Mouse (Mus musculus) mouse trophoblast stem cell (cell line): ENCODE data around the gene Gtpbp3.
"Not testable (repeated sequence)": the region's sequence is repeated elsewhere in the genome, so short reads cannot be mapped to it uniquely, and the experiment has no call there.

ENCODE experiments used
- in situ Hi-C, 2 experiments: fragments of 300-500 bp; cut with MseI, MboI; formaldehyde crosslinking; loops; 2 replicates in 1 of 2; 3 replicates in 1 of 2; pipeline ENCODE4 v1.15.1; 2025

Gene Gtpbp3

DNA sequence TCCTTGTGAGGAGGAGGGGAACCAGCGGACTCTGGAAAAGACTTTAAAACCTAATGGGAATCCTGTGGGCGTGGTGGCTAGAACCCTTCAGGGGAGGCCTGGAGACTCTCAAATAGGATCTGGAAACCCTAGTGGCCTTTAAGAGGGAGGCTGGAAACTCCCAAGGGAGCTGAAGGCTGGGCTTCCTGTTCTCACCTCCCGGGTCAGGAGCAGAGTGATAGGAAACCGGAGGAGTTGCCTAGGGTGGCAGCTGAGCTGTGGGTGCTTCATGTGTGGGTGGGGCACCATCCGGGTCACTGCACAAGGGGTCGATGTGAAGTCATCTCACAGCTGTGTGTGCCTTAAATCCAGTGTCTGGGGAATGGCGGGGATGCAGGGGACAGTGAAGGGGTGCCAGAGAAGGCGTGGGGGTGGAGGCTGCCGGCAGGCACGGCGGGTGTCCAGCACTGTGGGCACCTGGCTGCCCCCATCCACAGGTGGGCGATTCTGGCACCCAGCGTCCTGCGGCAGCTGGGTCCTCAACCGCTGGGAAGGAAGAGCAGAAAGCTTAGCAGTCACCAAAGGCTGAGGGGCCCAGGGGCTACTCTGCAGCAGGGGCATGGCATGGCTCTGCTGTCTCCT, 10.1 kb downstream of the Gtpbp3 start:
- in situ Hi-C loops, result no loop called here

DNA sequence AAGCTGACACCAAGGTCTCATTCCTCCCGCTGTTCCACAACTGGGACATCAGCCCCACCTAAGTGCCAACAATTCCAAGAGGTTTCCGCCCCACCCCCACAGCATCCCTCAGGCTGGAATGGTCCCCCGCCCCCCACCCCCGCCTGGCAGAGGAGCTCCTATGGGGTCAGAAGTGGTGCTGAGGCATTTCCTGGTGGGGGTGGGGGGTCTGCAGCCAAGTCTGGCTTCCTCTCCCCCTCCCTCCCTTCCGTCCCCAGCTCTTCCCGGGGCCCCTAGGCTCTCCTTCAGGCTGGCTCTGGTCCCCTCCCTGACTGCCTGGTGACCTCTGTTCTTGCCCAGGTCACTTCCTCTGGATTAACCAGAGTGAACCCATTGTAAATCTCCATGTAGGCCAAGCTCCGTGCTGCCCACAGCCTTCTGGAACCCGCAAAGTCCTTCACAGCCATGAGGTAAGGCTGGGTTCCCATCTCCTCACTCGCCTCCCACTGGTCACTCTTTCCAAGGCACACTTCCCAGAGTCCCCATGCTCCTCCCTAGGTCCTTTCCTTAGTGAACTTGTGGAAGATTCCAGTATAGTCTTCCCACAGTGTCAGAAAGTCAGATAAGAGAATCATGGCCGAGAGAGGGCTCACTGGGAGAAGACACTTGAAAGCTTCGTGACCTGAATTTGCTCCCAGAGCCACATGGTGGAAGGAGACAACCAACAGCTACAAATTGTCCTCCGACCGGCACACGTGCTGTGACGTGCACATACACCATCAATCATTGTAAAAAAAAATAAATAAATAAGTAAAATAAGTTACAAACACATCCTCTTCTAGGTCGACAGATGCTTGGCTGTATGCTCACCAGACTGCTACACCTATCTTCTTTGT, 11.2 kb downstream of the Gtpbp3 start:
- in situ Hi-C loops, result no loop called here

DNA sequence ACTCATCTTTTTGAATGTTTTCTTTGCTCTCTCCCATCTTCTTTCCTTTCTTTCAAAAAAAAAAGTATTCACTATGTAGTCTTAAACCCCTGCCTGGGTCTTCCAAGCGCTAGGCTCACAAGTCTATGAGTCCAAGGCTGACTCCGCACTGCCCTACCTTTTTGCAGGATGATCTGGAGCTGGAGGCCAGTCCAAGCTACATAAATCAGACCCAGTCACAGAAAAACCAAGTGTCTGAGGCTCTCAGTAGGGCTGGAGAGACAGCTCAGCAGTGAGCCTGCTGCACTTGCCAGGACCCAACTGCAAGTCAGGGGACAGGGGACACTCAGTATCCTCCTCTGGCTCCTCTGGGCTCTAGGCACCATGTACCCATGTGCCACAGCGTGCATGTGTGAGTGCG, 16.4 kb downstream of the Gtpbp3 start:
- in situ Hi-C loops, result no loop called here

DNA sequence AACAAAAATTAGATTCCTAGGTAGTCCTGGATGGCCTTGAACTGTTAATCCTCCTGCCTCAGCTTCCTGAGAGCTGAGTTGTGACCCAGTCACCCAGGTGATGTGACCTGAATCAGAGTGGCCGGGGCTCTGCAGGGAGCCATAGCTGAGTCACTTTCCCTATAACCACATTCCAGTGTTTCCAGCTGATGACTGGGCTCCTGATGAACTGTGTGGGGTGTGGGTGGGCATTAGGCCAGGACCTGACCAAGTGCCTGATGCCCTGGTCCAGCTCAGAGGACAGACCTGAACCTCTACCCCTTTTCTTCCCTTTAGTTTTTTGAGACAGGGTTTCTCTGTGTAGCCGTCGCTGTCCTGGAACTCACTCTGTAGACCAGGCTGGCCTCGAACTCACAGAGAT, 17.4 kb downstream of the Gtpbp3 start:
- in situ Hi-C loops, result no loop called here

DNA sequence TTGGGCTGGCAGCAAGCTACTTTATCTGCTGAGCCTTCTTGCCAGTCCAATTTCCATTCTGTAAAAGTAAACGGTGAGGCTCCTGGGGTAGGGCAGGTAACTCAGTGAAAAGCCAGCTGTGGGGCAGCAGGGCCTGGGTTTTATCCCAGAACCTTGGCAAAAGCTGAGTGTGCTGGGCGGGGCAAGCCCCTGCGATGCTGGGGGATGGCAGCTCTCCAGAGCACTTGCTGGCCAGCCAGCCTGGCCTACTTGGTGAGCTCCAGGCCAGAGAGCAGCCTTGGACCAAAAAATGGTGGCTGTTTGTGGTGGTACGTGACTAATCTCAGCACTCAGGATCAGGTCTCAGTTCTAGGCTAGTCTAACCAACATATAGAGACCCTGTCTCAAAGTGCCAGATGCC, 18.1 kb downstream of the Gtpbp3 start:
- in situ Hi-C loops, result no loop called here

DNA sequence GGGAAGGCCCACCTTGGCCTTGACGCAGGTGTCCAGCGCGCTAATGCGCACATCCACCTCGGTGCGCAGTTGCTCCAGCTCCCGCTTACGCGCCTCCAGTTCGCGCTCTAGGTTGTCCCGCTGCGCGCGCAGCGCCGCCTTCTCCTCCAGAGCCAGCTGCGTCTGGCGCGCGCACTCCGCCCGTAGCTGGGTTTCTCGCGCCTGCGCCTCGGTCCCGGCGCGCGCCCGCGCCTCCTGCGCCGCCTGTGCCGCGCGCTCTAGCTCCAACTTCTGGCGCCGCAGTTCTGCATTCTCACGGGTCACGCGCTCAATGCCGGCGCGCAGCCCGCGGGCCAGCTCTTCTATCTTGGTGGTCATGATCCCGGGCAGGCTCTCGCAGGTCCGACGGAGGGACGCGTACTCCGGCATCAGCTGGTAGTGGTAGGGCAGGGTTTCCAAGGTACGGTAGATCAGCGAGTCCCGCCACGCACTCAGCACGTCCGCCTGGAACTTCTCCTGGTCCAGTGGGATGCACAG, 19.7 kb downstream of the Gtpbp3 start:
- in situ Hi-C loops, result no loop called here

DNA sequence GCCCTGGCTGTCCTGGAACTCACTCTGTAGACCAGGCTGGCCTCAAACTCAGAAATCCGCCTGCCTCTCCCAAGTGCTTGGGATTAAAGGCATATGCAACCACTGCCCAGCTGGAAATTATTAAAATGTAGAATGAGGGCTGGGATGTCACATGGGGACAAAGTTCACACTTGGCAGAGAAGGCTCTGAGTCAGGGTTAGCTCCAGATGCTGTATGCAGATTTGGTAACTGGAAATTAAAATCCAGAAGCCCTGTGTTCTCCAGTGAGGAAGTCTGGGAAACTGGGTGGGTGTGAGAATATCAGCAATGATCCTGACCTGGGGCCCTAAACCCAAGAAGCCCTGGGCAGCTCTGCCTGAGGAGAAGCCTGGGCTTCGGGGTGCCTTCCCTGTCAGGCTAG, 21.4 kb downstream of the Gtpbp3 start:
- in situ Hi-C loops, result no loop called here

DNA sequence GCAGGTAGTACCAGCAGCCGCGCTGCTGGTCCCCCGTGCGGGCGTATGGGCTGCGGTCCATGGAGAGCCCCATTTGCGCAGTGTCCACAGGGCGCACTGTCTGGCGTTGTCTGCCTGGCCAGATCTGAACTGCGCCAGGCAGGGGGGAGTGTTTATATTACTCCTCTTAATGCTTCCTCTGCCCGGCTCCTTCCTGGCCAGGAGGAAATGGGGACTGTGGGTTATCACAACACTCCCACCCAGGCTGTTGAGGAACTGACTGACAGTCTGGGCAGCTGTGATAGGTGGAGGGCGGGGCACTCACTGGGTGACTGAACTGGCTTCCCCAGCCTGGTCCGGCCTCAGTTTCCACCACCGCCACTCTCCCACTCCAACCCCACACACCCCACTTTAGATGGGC, 23.7 kb downstream of the Gtpbp3 start, which contains the start of gene Plvap:
Plvap (minus strand) TSS at position 109 of the 400 bp plus-strand sequence.
- in situ Hi-C loops, result no loop called here

DNA sequence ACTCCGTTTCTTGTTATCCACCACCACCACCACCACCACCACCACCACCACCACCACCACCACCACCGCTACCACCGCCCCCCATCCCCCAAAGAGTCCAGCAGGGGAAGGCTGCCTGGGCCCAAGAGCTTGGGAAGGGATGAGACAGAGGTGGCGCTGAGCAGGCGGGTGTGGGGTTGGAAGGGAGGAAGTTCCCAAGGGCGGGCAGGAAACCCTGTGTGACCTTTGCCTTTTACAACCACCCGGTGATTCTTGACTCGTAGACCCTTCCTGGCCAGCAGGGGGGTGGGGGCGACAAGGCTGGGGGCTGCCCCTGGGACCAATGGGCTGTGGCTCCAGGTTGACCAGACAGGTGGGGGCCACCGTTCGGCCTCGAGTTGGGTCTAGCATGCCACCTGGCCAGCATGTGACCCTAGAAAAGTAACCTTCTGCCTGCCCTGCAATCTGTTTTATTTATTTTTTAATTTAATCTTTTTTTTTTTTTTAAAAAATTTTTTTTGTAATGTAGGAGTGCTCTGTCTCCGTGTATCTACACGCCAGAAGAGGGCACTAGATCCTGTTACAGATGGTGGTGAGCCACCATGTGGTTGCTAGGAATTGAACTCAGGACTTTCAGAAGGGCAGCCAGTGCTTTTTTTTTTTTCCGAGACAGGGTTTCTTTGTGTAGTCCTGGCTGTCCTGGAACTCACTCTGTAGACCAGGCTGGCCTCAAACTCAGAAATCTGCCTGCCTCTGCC, 25.3 kb downstream of the Gtpbp3 start:
- in situ Hi-C loops, result no loop called here

DNA sequence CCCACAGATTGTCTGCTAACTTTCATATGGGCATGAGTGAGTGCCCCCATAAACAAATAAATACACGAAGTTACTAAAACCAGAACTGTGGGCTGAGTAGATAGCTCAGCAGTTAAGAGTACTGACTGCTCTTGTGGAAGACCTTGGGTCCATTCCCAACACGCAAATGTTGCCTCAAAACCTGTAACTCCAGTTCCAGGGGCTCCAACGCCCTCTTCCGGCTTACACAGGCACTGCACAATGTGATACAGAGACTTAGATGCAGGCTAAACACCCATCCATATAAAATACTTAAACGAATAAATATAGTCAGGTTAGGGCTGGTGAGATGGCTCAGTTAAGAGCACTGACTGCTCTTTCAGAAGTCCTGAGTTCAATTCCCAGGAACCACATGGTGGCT, 27.1 kb downstream of the Gtpbp3 start:
- in situ Hi-C loops, result no loop called here

DNA sequence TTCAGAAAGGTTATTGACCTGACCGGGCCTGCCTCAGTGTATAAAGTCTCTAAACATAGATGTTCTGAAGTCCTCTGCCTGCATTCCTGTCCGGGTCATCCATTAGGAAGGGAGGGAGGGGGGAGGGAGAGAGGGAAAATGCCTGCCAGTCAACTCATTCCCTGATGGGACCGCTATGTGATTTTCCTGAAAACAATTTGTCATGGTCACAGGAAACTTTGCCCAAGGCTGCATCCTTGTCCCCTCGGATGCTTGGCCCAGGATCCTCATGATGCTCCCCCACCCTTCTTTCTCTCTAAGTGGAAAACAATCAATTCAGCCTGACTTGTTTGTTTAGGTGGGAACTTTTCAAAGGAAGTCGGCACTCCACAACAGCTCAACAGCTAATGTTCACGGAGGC, 28.9 kb downstream of the Gtpbp3 start:
- in situ Hi-C loops, result no loop called here

DNA sequence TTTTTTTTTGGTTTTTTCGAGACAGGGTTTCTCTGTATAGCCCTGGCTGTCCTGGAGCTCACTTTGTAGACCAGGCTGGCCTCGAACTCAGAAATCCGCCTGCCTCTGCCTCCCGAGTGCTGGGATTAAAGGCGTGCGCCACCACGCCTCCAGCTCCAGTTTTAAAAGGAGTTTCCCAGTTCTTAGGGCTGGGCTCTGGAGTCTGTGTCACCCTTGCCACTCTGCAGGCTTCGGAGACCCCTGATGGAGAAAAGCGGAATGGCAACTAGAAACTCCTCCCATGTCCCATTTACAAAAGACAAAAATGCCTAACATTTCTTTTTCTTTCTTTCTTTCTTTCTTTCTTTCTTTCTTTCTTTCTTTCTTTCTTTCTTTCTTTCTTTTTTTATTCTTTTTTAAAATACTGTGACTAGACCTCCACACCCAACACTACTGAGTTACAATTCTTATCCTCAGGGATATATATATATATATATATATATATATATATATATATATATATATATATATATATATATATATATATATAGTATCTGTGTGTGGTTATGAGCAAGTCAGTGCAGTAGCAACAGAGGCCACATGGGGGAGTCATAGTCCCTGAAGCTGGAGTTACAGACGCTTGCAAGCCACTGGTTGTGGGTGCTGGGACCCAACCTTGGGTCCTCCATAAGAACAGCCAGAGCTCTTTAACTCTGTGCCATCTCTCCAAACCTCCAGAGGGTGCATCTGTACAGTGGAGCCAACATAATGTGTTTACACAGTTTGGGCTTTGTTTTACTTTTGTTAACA, 31.3 kb downstream of the Gtpbp3 start:
- in situ Hi-C loops, result not testable (repeated sequence)

DNA sequence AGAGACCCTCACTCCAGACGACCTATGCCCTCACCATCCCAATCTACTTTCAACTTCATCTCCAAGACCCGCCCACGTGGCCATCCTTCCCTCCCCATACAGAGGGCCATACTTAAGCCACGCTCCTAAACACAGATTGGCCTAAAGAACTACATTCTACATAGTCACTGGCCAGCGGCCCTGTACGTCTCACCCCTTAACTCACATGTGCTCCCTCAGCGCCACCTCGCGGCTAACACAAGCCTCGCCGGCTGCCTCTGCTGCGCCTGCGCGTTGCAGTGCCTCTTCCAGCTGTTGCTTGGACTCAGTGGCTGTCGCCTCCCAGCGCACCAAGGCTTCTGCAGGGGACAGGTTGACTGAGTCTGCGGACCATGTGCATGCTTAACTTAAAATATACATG, 33.7 kb downstream of the Gtpbp3 start:
- in situ Hi-C loops, result no loop called here

DNA sequence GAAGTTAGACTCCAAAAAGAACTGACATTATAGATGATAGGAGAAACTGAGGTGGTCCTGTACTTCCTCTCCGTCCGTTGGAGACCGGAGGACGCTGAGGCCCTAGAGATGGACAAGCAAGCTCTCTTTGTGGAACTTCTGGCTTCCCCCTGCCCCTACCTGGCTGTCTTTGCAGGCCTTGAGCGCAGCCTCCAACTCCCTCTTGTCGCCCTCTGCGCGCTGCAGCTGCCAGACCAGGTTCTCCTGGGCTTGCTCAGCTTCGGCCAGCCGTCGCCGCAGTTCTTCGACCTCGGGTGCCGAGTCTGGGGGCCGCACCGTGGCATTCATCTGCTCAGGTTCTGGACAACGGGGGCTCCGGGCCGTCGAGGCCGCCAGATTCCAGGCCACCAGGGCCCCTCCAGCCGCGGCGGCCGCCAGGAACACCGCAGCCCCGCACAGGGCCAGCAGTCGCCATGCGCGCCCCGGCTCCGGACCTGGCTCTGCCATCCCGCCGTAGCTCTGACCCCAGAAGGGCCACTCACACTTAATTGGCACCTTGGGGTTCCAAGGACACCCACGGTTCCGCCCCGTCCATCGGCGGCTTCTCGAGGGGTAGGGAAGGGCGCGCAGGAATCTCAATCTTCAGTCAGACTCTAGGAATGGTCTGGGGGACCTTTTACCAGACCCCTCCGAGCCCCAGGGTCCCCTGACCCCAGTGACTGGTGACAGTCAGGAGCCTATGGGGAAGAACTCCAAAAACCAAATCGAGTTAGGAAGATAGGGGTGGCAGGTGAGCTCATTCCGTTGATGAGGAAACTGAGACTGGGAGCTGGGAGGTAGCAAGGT, 37.5 kb downstream of the Gtpbp3 start, which contains the start of gene Ccdc194:
Ccdc194 (minus strand) TSS at position 486 of the 825 bp plus-strand sequence.
- in situ Hi-C loops, result no loop called here

DNA sequence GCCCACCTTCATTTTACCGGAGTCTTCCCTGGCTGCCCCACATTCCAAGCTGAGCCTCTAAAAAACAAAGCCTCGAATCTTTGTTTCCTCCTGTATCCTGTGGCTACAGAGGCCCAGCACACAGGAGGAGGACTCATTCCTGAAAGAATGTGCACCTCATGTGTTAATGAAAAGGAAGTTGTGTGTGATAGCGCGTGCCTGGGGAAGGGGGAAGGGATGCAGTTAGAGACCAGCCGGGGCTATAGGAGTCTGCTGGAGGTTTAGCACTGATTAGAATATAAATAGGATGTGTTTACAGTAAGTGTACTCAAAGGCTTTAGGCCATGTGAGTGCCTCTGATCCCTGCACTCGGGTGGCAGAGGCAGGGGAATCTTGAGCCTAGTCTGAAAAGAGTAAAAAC, 38.4 kb downstream of the Gtpbp3 start:
- in situ Hi-C loops, result no loop called here

DNA sequence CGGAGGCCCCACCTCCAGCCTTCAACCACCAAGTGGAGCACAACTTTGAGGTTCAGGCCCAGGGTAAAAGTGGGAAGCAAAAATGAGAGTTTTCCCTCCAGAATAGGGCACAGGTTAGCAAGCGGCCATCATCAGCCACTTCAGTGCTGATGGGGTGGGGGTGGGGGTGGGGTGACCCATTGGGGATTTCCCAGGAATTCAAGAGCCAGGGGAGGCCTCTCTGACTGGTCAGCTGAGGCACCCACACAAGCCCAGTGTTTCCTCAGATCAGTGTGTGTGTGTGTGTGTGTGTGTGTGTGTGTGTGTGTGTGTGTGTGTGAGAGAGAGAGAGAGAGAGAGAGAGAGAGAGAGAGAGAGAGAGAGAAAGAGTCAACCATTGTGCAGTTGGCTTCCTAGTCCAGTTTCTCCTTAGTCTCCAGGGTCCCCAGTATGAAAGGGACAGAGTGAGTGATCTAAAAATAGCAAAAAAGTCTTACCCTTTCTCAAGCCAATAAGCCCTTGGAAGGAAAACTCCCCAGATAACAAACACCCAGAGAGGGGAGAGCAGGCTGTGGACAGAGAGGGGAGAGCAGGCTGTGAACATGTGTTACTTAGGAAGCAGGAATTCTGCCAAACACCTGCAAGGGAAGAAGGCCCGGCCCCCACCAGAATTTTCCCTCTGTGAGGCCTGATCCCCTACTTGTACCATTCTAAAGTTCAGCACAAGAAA, 39.4 kb downstream of the Gtpbp3 start:
- in situ Hi-C loops, result no loop called here

DNA sequence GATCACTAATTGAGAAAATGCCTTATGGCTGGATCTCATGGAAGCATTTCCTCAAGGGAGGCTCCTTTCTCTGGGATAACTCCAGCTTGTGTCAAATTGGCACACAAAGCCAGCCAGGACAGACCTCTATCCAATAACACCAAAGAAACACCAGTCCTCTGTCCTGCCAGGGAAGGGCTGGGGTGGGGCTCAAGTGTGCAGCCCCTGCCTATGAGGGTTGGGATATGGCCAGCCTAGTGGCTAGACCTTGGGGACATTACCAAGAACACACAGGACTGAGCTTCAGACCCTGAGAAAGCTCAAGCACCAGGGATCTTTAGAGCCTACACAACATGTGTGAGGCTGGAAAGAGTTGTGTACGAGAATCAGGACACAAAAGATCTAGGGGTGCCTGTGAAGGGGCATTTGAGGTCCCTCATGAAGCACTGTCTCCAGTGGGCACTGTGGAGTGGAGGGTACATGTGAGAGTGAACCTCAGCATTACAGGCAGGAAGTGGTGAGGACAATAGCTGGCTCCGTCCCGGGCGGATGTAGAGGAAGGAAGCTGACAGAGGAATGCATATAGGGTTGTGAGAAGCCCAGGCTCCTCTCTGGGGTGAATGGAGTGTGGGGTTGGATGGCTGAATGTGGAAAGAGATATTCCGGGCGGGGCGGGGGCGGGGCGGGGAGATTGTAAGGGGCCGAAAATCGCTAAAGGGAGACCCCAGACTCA, 40.6 kb downstream of the Gtpbp3 start:
- in situ Hi-C loops, result no loop called here

DNA sequence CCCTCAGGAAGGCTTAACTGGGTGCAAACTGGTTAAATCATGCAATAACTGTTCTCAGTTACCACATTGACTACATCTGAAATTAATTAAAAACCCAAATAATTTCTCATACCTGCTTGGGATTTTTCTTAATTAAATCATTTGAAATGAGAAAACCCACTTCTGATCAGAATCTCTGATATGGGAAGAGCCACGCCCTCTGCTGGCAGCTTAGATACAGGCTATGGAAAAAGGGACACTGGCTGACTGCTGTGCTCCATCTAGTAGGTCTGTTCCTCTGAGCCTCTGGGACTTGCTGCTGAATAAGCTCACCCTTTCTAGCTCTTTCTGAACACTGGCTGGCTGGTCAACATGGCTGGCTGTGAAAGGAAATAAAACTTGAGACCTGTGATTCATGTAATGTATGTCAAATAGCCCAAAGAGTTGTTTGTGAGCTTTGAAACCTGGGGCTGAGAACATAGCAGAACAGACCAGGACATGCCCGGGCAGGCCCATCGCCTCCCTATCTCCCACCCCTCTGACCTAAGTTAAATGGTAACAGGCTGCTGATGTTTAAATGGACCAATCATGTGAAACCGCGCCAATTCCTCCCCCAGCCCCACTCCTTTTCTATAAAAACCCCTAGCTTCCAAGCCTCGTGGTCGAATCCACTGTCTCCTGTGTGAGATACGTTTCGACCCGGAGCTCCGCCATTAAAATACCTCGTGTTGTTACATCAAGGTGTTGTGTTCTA, 43.0 kb downstream of the Gtpbp3 start:
- in situ Hi-C loops, result not testable (repeated sequence)
